Mouse (Mus musculus) heart, postnatal 0 days (tissue): ENCODE results near the gene Hirip3.

Source experiments
- CTCF ChIP-seq: IDR thresholded peaks from 2 replicates; pipeline ENCODE4 v1.5.1; 2016; ENCODE audit warnings: antibody characterized with exemption, control low read depth, low read depth
- EP300 ChIP-seq: IDR thresholded peaks from 2 replicates; pipeline ENCODE4 v1.6.1; 2016; ENCODE audit warnings: antibody characterized with exemption, low read depth

GRCm38 (mm10) chr7:126823202-126823711 lies 38.5 kb upstream of the Hirip3 start:
- TF ChIP-seq CTCF (no peak), EP300 (no peak)
